Mouse (Mus musculus) heart, adult 2 months (tissue): ENCODE measurements around the gene Odf2l.

Experiments
- CTCF ChIP-seq: fragments of 200-600 bp; IDR thresholded peaks from 2 replicates; pipeline ENCODE4 v1.8.1; 2022; ENCODE audit warnings: antibody characterized with exemption, mild to moderate bottlenecking, moderate library complexity
- EP300 ChIP-seq: fragments of 200-500 bp; IDR thresholded peaks from 2 replicates; pipeline ENCODE4 v1.6.1; 2011; ENCODE audit warnings: low read depth, low read length, control low read depth; ENCODE audit not compliant: insufficient read depth
- POLR2A ChIP-seq: fragments of 200-500 bp; IDR thresholded peaks from 2 replicates; pipeline ENCODE4 v1.6.1; 2011; ENCODE audit warnings: mild to moderate bottlenecking, low read depth, low read length, control low read depth; ENCODE audit not compliant: insufficient read depth

GRCm38 (mm10) chr3:145195240-145195923, 77.0 kb downstream of the Odf2l start:
- no peak for TF ChIP-seq CTCF
- no peak for TF ChIP-seq POLR2A
- TF ChIP-seq EP300 = no peak
